Mouse (Mus musculus) brain, embryonic 18.5 days (tissue): Measurements from ENCODE around the gene Cuedc2.

Experiments used
- DNase-seq: peaks from one replicate; pipeline ENCODE4 v3.0.0-alpha.2; 2012; ENCODE audit warnings: low read depth, low spot score

The Cuedc2 gene

DNA sequence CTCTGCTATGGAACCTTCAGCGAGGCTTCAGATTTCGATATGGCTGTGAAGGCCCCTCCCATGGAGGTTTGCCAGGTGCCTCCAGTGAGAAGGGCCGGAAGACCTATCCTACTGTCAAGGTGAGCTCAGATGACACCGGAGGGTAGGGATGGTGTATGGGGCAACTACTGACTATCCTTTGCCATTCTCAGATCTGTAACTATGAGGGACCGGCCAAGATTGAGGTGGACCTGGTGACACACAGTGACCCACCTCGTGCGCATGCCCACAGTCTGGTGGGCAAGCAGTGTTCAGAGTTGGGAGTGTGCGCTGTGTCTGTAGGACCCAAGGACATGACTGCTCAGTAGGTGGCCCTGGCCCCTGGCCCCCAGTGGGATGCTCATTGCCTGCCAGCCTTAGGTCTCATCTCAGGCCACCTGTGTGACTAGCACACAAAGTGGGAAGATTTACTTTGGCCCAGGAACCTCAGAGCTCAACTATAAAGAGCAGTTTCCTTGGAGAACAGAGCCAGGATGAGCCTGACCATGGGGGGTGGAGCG, 31.7 kb downstream of the Cuedc2 start:
- no peak for DNase-seq

DNA sequence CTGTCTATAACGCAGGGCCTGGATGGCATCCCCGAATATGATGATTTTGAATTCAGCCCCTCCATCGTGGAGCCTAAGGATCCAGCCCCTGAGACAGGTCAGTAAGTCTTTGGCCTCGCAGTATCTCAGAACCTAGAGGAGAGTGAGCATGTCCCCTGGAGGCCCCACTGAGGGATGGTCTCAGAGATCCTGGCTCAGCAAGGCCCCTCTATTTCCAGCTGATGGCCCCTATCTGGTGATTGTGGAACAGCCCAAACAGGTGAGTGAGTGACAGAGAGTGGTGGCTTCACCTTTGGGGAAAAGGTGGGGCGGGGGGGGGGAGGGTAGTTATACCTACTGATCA, 32.3 kb downstream of the Cuedc2 start:
- no peak for DNase-seq

DNA sequence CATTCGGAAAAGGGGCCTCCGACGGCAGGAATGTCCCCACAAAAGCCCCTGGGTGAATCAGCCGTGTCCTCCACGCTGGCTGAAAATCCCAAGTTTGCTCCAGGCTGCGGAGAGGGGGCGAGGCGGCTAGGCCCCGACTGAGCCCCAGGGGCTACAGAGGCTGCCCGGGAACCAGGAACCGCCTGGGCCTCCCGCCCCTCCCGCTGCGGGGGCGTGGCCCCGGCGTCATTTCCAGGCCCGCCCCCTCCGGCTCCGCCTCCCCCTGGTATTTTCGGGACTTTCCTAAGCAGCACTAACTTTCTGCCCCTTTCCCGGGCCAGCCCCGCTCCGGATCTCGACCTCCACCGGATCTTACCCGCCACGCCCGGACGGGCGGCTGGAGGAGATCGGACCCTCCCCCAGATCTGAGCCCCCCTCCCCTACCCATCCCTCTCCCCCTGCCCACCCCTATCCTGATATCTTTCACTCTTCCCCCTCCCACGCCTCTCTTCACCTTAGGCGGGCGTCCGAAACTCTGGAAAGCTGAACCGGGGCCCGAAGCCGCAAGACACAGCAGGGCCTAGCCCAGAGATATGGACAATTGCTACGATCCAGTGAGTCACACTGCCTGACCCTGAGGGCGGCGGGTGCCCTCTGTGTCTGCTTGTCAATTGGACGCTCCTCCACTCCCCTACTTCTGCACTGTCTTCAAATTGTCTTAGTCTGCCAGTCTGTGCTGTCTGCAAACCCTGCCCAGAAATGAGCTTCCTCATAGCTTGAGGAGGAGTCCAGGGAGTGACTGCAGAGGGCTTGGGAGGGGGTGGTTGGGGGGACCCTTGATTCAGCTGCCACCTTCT, 32.9 kb downstream of the Cuedc2 start:
- no peak for DNase-seq

DNA sequence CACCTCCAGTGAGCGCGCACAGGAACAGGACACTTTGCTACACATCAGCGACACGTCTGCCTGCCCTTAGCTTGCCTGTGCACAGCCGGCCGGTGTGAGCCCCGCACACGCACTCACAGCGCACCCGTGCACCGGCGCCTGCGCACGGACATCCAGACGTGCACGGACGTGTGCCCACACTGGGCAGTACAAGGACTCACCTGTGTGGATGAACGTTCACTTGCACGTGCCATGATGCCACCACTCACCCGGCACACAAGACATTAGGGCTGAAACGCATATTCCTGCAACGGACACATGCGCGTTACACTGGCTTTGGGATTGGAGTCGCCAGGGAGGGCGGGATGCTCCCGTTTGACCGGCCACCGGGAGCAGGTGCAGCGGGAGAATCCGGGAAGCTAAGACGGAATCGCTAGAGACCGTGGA, 33.6 kb downstream of the Cuedc2 start:
- no peak for DNase-seq

DNA sequence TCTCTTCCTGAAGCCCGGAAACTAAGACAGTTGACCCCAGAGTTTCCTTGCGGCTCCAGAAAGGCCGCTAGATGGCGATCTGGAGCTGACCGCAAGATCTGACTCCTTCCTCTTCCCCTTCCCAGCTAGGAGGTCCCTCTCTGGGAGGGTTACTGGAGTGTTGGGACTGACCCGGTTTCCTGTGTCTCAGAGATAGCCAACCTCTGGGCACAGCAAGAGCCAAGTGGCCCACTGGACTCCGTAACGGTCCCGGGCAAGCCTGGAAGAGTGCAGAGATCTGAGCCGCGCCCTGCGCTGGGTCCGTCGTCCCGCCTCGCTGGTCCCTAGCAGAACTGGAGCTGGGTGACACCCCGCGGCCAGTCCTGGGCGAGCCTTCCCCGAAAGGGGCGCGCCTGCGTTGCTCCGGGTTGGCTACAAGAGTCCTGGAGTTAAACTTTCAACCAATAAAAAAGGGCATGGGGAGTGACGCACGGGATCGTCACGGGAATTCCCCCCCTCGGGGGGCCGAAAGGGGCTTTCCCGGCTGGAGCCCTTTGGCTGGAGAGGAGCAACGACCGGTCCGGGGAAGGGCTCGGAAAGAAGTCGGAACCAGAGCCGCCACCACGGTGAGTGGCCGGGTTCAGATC, 34.2 kb downstream of the Cuedc2 start, which contains the start of gene Nfkb2:
Gene Nfkb2 (plus strand): TSS at position 105 of the 626 bp plus-strand sequence.
- DNase-seq = no peak

DNA sequence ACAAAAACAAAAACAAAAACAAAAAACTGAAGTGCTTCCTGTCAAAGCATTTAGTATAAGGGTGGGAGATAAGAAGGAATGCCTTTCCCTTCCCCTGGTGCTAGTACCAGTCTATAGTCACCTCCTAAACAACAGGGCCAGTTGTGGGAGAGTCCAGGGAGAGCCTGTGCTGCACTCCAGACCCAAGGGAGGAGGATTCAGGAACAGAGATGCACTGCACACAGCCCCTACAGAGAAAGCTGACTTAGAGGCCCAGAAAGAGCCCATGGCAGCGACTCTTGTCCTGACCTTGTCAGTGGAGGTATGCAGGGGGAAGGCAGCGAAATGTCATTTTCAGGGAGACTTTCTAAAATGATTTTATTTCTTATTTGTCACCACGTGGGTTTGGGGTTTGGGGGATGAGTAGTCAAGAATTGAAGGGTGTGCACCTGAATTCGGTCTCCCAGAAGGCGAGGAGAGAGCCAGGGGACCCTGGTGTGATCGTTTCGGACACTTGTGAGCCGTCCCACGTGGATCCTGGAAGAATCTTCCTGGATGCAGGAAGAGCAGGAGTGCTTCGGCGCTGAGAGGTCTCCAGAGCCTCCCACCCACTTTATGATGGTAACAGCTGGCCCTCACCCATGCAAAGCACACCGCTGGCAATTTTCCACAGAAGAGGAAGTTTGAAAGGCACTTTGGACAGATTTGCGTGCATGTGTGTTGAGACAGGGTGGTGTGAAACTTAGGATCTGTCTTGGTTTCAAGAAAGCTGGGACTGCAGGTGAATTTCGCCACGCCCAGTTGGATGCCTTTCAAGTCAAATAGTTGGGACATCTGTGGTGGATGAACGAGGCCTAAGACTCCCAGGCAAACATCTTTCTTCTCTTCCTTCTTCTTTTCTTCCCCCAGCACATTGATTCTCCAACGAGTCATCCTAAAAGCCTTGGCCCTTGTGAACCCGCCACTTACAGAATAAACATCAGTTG, 35.0 kb downstream of the Cuedc2 start:
- DNase-seq = no peak

DNA sequence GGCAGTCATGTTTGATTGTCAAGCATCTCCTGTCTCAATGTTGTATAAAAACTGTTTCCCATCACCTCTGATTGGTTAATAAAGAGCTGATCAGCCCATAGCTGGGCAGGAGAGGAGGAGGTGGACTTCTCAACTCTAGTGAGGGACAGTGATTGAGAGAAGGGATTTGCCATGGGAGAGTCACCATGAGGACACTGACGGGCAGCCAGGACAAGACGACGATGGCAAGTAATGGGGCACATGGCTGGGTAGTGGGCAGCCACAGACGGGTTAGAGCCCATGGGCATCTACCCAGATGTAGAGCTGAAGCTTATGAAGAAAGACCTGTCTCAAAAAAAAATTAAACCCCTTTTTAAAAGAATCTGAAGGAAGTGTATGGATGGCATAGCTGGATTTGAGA, 36.0 kb downstream of the Cuedc2 start:
- no peak for DNase-seq

DNA sequence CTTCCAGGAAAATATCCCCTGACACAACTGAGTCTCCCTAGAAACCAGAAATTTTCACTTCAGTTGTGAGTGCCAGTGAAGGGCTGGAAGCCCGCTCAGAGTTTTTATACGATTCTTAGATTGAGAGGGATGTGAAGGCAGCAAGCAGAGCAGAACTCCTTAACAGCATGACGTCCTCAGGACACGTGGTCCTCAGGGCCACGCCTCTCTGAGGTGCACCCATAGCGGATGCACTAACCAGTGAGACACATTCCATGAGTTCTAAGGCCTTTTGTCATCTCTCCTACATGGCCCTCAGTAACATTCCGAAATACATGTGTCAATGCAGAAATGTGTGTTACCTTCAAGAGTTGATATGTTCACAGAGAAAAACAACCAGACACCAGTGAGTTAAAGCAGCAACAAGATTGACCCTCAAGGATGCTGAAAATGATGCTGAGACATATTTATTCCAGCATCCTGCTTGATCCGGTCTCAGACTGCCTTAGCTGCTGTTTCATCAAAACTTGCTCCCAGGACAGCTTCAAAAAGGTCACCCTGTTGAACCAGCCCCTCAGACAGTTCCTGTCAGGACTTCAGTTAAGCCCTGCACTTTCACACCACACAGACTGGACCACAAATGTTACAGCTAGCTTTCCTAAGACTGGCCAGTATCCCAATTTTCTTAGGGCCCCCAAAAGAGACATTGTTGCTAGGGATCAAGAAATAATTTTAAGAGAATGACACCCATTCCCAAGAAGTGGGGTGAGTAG, 38.0 kb downstream of the Cuedc2 start:
- no peak for DNase-seq

DNA sequence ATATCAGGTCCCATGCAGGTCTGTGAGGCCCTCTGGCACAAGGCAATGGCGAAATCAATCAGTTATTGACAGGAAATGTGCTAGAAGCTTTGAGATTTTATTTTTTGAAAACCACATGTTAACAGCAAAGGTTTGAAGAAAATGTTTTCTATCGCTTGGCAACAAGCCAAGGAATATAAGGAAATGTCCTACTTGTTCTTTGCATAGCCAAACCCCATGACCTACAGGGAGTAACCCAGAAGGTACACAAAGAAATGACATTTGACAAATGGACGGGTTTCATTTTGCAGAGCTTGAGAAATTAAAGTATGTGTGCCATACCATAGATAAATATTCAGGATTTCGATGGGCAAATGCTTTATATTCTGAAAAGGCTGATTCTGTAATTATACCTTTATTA, 41.6 kb downstream of the Cuedc2 start:
- DNase-seq = no peak

DNA sequence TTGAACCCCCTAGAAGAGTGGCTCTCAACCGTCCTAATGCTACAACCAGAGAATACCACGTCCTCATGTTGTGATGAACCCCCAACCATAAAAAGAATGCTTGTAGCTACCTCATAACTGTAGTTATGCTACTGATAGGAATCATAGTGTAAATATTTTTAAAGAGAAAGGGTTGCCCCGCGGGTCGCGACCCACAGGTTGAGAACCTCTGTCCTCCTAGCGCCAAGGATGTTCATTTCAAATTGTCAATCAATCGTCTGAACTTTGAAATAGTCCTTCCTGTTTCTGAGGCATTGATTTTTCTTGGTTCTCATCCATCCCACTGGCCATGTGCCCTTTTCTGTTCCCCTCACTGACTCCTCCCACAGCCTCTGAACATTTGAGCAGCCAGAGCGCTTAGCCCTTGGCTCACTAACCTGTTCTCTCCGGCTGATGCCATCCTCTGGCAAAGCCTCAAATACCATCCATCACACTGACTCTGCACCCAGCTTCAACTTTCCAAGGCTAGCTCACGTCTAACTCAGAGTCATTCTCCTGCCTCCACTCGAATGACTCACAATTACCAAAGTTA, 47.9 kb downstream of the Cuedc2 start:
- DNase-seq = no peak

DNA sequence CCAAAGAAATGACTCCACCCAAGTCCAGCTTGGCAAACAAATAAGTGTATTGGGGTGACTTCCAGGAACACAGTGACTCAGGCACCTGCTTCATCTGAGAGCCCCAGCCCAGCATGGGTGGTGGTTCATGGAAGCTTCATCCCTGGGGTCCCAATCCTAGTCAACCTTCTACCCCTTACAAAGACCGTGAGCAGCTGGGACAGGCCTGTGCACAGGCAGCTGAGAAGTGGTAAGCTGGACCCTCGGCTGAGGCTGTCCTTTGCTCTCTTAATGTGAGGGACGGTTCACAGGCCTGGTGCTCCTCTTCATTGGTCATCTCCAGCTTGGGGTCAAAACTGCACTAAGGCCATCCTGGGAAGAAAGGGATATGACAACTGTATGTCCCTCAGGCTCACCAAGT, 50.9 kb downstream of the Cuedc2 start:
- no peak for DNase-seq

DNA sequence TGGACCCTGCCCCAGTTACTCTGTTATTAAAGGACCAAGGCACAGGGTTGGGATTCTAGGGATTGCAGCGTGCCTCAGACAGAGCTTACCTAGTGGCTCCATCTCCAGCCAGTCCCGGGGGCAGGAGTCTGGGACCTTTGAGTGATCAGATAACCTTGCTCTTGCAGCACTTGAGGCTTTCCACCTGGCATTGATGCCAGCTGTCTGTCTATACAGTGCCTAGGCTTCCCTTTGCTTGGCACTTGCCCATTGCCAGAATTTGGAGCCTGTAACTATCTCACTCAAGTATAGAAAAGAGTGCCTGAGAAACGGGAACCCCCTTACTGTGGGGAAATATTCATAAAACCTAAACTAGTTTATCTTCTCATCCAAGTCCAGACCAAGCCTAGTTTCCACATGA, 51.6 kb downstream of the Cuedc2 start:
- no peak for DNase-seq

DNA sequence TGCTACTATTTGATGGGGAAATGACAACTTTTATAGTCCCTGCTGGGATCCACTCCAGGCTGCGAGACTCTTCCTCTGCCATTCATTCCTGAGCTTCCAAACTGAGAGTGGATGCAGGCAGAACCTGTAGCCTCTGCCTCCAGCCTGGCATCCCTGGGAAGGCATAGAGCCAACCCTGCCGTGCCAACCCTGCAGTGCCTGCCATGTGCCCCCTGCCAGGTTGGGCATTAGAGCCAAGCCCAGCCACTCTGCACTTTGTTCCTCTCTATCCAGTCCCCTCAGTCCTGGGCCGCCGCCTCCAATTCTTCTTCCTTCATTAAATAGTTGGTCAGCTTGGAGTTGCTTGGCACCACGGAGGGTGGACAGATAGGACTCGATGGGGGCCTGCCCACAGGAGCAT, 52.5 kb downstream of the Cuedc2 start:
- no peak for DNase-seq

DNA sequence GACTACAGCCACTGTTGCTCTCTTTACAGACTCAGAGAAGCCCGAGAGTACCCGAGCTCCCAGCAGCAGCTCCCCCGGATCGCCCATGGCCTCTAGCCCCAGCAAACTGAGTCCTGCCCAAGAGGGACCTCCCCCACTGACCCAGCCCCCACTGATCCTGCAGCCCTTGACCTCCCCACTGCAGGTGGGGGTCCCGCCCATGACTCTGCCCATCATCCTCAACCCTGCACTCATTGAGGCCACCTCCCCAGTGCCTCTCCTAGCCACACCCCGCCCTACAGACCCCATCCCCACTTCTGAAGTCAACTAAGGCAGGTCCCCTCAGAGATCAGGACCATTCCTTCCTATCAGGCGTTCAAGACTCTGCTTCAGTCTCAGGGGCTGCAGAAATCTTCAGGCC, 52.9 kb downstream of the Cuedc2 start:
- no peak for DNase-seq

DNA sequence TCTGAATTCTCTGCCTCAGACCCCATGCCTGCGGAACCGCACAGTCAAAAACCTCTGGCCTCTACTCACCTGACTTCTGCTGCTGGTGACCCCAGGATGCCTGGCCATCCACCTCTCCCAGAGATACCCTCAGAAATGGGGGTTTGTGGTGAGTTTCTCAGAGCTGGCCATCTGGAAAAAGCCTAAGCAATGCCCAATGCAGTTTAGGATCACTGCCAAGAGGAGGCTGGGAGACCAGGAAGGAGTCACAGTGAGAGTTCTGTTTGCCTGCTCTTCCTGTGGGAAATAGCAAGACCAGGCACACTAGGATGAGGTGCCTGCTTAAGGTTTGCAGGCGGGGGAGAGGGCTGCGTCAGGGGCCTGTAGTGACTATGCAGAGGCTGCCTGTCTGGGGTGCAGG, 53.8 kb downstream of the Cuedc2 start:
- no peak for DNase-seq

DNA sequence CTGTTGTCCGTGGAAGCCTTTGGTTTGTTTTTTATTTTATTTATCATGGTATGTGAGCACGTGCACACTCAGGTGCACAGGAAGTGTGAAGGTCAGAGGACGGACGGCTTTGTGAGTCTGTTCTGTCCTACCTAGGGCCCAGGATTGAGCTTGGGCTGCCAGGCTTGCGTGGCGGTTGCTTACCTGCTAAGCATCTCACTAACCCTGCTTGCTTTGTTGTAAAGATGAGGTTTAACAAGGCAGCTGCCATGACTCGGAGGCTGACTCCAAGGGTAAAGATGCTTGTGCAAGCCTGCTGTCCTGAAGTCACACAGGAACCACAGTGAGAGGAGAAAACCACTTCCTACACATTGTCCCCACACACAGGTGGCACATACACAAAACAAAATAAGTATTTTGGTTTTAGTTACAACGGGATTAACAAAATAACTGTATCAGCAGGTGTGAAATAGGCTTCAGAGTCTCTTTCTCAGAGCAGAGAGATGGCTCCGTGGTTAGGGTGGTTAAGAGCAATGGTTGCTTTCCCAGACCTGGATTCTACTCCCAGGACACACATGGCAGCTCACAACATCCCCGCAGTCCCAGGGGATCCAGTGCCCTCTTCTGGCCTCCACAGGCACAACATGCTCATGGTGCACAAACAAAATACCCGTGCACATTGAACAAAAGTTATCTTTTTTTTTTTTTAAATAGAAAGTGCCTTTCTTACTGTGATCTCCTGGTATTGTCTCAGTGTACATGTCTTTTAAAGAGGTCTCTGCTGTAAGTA, 56.2 kb downstream of the Cuedc2 start:
- DNase-seq = no peak
